Mouse (Mus musculus): Measurements from ENCODE around the gene Triobp.
"Not testable (repeated sequence)": the region's sequence is repeated elsewhere in the genome, so short reads cannot be mapped to it uniquely, and the experiment has no call there.

Triobp gene

GRCm38 (mm10) chr15:79028237-79028738 lies 80.8 kb downstream of the Triobp start, which contains the start of gene H1f0:
H1f0 (plus strand) TSS chr15:79028450.
- peak; percentile 93 for DNase-seq (ENCODE audit: extremely low read depth, insufficient read length, low spot score)

GRCm38 (mm10) chr15:79028823-79029484 lies 81.4 kb downstream of the Triobp start:
- no peak for DNase-seq (ENCODE audit: extremely low read depth, insufficient read length, low spot score)

DNA sequence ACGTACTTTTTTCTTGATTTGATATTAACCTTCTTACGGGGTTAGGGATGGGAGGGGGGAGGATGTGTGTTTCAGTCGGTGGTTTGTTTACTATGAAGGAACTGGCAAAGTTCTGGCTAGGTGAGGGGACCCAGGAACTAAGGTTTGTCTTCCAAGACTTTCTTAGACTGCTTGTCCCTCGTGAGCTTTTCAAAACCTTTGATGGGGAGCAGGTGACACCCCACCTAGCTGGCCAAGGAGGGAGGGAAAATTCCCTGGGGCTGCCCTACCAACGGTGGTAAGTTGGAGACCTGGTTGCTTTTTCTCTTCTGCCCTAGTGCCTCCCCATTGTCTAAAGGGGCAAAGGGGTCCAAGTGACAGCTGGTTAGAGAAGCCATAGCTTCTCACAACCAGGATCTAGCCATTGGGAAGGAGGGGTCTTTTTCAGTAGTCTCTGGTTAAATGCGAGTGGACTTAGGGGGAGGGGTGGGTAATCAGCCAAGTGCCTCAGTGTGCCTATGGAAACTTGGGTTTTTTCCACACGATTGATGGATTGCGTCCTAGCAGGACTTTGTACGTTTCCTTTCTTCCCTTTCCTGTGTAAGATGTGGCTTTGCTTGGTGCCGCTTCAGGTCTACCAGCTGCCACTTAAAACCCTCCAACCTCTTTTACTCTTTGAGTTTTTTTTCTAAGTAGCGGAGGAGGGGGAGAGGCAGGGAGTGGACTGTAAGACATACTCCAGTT lies 82.2 kb downstream of the Triobp start:
- peak; percentile 45 for DNase-seq (ENCODE audit: extremely low read depth, insufficient read length, low spot score)

- DNase-seq (ENCODE audit: extremely low read depth, insufficient read length, low spot score), result peak; percentile 98
Measured at GRCm38 (mm10) chr15:79030551-79031435, 83.3 kb downstream of the Triobp start.

- not testable (repeated sequence) for DNase-seq (ENCODE audit: extremely low read depth, insufficient read length, low spot score)
Measured at GRCm38 (mm10) chr15:79031908-79032307, 84.4 kb downstream of the Triobp start.

- peak; percentile 79 for DNase-seq (ENCODE audit: extremely low read depth, insufficient read length, low spot score)
Measured at GRCm38 (mm10) chr15:79037913-79038328, 90.4 kb downstream of the Triobp start.

- no peak for DNase-seq (ENCODE audit: extremely low read depth, insufficient read length, low spot score)
Measured at GRCm38 (mm10) chr15:79038331-79038730, 90.8 kb downstream of the Triobp start.

- DNase-seq (ENCODE audit: extremely low read depth, insufficient read length, low spot score), result peak; percentile 81
Measured at GRCm38 (mm10) chr15:79038853-79039252, 91.3 kb downstream of the Triobp start.

GRCm38 (mm10) chr15:79040501-79041416 lies 93.2 kb downstream of the Triobp start:
- no peak for DNase-seq (ENCODE audit: extremely low read depth, insufficient read length, low spot score)

DNA sequence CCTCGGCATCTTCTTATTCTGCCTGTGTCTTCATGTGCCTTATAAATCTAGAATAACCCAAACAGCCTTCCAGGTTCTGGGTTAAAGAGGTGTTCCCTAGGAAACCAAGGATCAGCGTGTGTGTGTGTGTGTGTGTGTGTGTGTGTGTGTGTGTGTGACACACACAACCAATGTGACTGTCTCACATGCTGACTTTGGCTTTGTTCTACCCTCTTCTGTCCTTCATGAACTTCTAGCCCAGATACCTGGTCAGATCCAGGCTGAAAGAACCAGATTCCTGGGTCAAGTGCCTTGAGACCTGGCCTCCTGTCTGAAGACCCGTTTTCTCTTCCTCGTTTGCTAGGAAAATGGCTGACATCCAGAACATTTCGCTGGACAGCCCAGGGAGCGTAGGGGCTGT lies 94.1 kb downstream of the Triobp start, which contains the start of gene Galr3:
TSS of gene Galr3 (plus strand) at position 301 of the 400 bp plus-strand sequence.
- DNase-seq (ENCODE audit: extremely low read depth, insufficient read length, low spot score), result no peak

GRCm38 (mm10) chr15:79042721-79043491 lies 95.4 kb downstream of the Triobp start:
- no peak for DNase-seq (ENCODE audit: extremely low read depth, insufficient read length, low spot score)

DNA sequence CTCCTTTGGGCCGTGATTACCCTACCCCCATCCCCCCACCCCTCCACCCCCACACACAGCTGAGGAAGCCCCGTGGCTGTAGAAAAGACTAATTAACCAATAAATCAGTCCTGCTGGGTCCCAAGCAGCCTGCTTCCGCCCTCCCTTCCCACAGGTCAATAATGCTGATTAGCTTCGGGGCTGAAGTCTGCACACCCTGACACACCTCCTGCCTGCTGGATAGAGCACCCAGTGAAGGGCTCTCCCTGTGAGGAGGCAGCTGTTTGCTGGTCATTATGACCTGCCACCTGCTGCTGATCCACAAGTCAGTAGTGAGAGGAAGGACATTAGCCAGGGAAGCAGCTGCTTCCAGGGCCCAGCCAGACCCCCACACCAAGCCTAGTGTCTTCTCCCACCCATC lies 97.3 kb downstream of the Triobp start:
- DNase-seq (ENCODE audit: extremely low read depth, insufficient read length, low spot score), result no peak

GRCm38 (mm10) chr15:79048186-79048585 lies 100.7 kb downstream of the Triobp start:
- DNase-seq (ENCODE audit: extremely low read depth, insufficient read length, low spot score), result no peak

DNA sequence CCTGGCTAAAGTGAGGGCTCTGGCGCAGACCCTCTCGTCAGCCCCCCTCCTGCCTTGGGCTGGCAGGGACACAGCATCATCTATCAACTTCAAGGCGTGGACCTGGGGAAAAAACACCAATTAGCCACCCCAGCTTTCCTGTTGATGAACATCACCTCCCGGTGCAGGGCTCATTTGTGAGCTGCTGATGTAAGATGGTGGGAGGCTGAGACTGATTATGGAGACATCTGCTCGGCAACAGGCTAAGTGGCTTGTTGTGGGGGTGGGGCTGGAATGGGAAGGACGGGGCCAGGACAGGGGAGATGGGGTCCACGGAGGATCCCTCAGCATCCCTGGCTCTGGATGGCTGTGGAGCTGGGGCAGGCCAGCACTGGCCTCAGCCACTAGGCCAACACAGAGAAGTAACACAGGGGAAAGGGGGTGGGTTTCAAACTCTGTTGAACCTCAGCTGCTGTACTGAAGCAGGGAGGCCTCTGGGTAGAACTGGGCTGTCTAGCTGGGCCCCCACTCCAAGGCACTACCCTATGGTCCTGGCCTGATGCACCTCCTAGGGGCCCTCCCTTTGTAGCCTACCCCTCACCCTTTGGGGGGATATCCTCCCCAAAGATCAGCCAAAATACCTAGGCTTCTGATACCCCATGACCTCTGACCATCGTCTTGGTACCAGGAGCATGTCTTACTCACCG lies 102.8 kb downstream of the Triobp start:
- DNase-seq (ENCODE audit: extremely low read depth, insufficient read length, low spot score), result no peak

GRCm38 (mm10) chr15:79050964-79051363 lies 103.4 kb downstream of the Triobp start:
- no peak for DNase-seq (ENCODE audit: extremely low read depth, insufficient read length, low spot score)

GRCm38 (mm10) chr15:79051461-79052360 lies 104.2 kb downstream of the Triobp start:
- peak; percentile 69 for DNase-seq (ENCODE audit: extremely low read depth, insufficient read length, low spot score)

DNA sequence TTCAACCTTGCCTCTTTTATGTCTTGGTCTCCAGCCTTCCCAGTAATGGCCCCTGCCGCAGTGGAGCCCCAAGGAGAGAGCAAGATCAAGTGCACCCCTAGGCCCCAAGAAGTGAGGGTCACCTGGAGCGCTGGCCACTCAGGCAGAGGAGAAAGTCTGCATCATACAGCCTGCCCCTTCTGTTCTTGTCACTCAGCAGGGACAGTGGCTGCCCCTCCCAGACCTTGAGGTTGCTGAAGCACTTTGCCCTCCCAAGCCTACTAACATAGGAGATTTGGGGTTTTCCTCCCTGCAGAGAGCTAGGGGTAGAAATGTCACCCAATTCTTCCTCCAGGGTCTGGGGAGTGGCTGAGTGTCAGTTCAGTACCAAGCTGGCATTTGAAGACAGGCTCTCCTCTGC lies 104.8 kb downstream of the Triobp start:
- DNase-seq (ENCODE audit: extremely low read depth, insufficient read length, low spot score), result no peak

Measured in 3134 (cell line).